ENCODE assay signal across 12 mouse cellular contexts in the genomic region with DNA sequence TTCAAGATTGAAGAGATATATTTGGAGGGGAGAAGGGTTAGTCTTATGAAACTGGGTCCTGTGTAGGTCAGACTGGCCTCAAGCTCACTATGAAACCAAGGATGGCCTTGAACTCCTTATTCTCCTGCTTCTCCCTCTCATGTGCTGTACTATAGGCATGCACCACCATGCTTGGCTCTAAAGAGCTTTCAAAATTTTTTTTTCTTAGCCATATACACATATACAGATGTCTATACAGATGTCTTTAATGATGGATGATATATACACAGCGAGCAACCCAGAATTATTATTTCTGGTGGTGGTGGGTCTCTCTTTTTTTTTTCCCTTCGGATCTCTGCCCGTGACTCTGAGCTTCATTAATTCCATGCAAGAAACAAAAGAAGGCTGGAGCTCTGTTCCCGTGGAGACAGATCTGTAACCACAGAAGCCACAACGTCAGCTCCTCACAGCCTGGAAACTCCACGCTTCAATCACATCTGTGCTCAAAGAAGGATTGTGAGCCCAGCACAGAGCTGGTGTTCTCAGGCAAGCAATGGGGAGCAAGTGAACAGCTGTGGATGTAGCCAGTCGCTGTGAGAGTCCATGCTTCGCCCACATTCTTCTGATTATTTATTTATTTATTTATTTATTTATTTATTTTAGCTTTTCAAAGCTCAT. TPM values are rescaled to one million over a fixed set of nuclear protein-coding genes. Genes with fewer than 3 reads are reported as not detected.
DNase-seq lines count a peak whose midpoint lies in the region; ATAC-seq lines count a peak whose summit lies in the region.
"Had no signal": no experiment of that assay in that cellular context is flagged by ENCODE, and none has a peak within 500 bp of the region (broad histone marks: within the 10 kb centered on the region; RNA-seq: fewer than 3 reads in every experiment).

No protein-coding gene starts in this region.

- H3K36me3 ChIP-seq in kidney, embryonic 15.5 days = no peaks in the 10 kb centered on the region
- no peaks in the 10 kb centered on the region for H3K36me3 ChIP-seq in forebrain, embryonic 14.5 days (ENCODE audit: control insufficient read depth, insufficient read depth, low read length)

- no peak overlapping the region for H3K4me2 ChIP-seq in kidney, embryonic 15.5 days
- H3K4me2 ChIP-seq in forebrain, embryonic 14.5 days (ENCODE audit: low read length) = no peak overlapping the region

- H3K27me3 ChIP-seq in kidney, embryonic 15.5 days = no peaks in the 10 kb centered on the region
- no peaks in the 10 kb centered on the region for H3K27me3 ChIP-seq in forebrain, embryonic 14.5 days (replicated peaks; ENCODE audit: control insufficient read depth, insufficient read depth, low read length)

- H3K9me3 ChIP-seq in kidney, embryonic 15.5 days (replicated peaks) = no peaks in the 10 kb centered on the region
- no peaks in the 10 kb centered on the region for H3K9me3 ChIP-seq in forebrain, embryonic 14.5 days (replicated peaks; ENCODE audit: control insufficient read depth, low read length)

- peaks cover 13% of the 10 kb centered on the region for H3K4me1 ChIP-seq in kidney, embryonic 15.5 days
- peaks cover 7% of the 10 kb centered on the region for H3K4me1 ChIP-seq in forebrain, embryonic 14.5 days (ENCODE audit: control insufficient read depth, insufficient read depth, low read length)

- H3K9ac ChIP-seq in kidney, embryonic 15.5 days = no peak overlapping the region
- H3K9ac ChIP-seq in forebrain, embryonic 14.5 days (ENCODE audit: low read length) = no peak overlapping the region
- H3K9ac ChIP-seq: liver, embryonic 14.5 days had no signal

- H3K27ac ChIP-seq in kidney, embryonic 15.5 days = no peak overlapping the region
- no peak overlapping the region for H3K27ac ChIP-seq in forebrain, embryonic 14.5 days (ENCODE audit: low read depth, low read length)
- H3K27ac ChIP-seq: gastrocnemius, adult 2 months; liver, embryonic 14.5 days had no signal

- no peak for DNase-seq in kidney, postnatal 4 days
- DNase-seq in brain, adult 2 months (ENCODE audit: low read depth, low spot score) = peak; percentile 53
- DNase-seq in forebrain, embryonic 14.5 days (ENCODE audit: low spot score) = peak; percentile 37
- DNase-seq in mesoderm, embryonic 11.5 days (ENCODE audit: low read depth, low spot score) = peak; percentile 39
- no peak for DNase-seq in heart, adult 11 months
- no peak for DNase-seq in lung, adult 18-20 months
- no peak for DNase-seq in MN1 (ENCODE audit: low spot score)
- DNase-seq: adrenal gland, adult 2 months; cerebellum, adult 18-20 months; gastrocnemius, adult 2 months had no signal

- WGBS in kidney, embryonic 15.5 days = 54% methylated on average over 8 of the region's 8 CpGs
- 34% methylated on average over 8 of the region's 8 CpGs for WGBS in forebrain, embryonic 14.5 days

- no peak overlapping the region for H3K4me3 ChIP-seq in kidney, embryonic 15.5 days (replicated peaks)
- no peak overlapping the region for H3K4me3 ChIP-seq in forebrain, embryonic 14.5 days (ENCODE audit: low read depth, low read length)

- 0 out of 2 replicates have a peak, but pooled peaks have one; percentile 24 for ATAC-seq in kidney, embryonic 15.5 days (replicated peaks; ENCODE audit: low FRiP score)
- ATAC-seq in forebrain, embryonic 14.5 days = no peak

RNA-seq across cellular contexts. Expression of gene Rest, which starts 20.8 kb away (rescaled TPM):
- polyA plus RNA-seq in kidney, embryonic 15.5 days (2015; fragmentation: Nextera tagmentation; extraction: Ambion mirVana) = 39.2 and 40.4 TPM in 2 replicates
- polyA plus RNA-seq in forebrain, embryonic 14.5 days (2014; fragmentation: Nextera tagmentation; extraction: Ambion mirVana) = 7.4 and 7.5 TPM in 2 replicates

RNA-seq across cellular contexts. Expression of gene Spink2, which starts 33.2 kb away (rescaled TPM):
- 2.1 TPM in 2 replicates for polyA plus RNA-seq in kidney, embryonic 15.5 days (2015; fragmentation: Nextera tagmentation; extraction: Ambion mirVana)
- 0.75 and 0.99 TPM in 2 replicates for polyA plus RNA-seq in forebrain, embryonic 14.5 days (2014; fragmentation: Nextera tagmentation; extraction: Ambion mirVana)
- polyA plus RNA-seq: adrenal gland, adult 2 months had no signal

Comparison
In these comparisons a context has a peak if more than half of its experiments do, and no peak if none do; other contexts are left out.
1. DNase-seq: peak in brain, adult 2 months (single experiment), forebrain, embryonic 14.5 days (single experiment) and mesoderm, embryonic 11.5 days (single experiment); none in kidney, postnatal 4 days (0 of 2), heart, adult 11 months (single experiment), lung, adult 18-20 months (0 of 2) and MN1 (single experiment).